Mouse (Mus musculus): ENCODE data around the gene Ssc4d. TPM values are rescaled to one million over a fixed set of nuclear protein-coding genes. Genes with fewer than 3 reads are reported as not detected.

Gene Ssc4d
- polyA plus RNA-seq, 1 experiment from 2014 or later: 2.2 TPM

DNA sequence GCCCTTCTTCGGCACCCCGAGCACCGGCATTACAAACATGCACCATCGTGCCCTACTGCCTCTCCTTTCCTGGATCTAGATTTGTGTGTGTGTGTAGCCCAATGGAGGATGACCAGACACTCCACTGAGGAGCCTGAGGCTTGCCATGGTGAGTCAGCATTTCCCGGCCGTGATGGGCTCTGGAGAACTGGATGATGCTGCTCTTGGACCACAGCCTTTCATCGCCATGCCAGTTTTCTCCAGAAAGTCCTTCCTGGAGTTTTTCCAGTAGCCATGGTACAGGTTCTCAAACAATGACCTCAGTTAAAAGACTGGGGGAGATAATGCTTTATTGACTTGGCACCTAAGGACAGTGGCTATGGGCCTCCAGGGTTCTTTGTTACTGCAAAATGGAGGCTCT, 14.4 kb downstream of the Ssc4d start:
- ATAC-seq (ENCODE audit: insufficient number of reproducible peaks, insufficient read depth, low FRiP score, low read depth): no peak
- Histone ChIP-seq H3K4me1 (ENCODE audit: control insufficient read depth, insufficient read depth, low read length) (peaks cover 20% of the 10 kb centered on the region; the same call in 1 of the 2 replicates), H3K27me3 (ENCODE audit: control insufficient read depth, insufficient read depth, low read length) (no peaks in the 10 kb centered on the region), H3K4me3 (ENCODE audit: low read depth, low read length) (no peak overlapping the region), H3K9me3 (ENCODE audit: control insufficient read depth, low read depth, low read length) (no peaks in the 10 kb centered on the region), H3K9ac (replicated peaks; ENCODE audit: low read depth, low read length) (no peak overlapping the region), H3K27ac (ENCODE audit: low read length) (no peak overlapping the region), H3K36me3 (ENCODE audit: control insufficient read depth, insufficient read depth, low read length) (no peaks in the 10 kb centered on the region), H3K4me2 (replicated peaks; ENCODE audit: low read depth, low read length) (no peak overlapping the region)
- WGBS: 90% methylated on average over 7 of the region's 7 CpGs

DNA sequence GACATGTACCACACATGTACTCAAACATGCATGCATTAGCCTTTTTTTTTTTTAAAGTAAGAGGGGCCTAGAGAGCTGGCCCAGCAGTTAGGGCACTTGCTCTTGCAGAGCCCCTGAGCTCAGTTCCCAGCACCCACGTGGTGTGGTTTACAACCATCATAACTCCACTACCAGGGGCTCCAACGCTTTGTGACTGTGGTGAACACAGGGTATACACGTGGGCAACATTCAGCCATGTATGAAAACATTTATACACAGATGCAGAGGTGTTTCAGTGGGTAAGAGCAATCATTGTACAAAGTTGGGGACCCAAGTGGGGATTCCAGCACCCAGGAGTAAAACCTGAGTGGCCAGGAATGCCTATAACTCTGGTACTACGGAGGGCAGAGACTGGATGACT, 16.0 kb downstream of the Ssc4d start:
- no peak overlapping the region for H3K4me2 ChIP-seq (replicated peaks; ENCODE audit: low read depth, low read length)

DNA sequence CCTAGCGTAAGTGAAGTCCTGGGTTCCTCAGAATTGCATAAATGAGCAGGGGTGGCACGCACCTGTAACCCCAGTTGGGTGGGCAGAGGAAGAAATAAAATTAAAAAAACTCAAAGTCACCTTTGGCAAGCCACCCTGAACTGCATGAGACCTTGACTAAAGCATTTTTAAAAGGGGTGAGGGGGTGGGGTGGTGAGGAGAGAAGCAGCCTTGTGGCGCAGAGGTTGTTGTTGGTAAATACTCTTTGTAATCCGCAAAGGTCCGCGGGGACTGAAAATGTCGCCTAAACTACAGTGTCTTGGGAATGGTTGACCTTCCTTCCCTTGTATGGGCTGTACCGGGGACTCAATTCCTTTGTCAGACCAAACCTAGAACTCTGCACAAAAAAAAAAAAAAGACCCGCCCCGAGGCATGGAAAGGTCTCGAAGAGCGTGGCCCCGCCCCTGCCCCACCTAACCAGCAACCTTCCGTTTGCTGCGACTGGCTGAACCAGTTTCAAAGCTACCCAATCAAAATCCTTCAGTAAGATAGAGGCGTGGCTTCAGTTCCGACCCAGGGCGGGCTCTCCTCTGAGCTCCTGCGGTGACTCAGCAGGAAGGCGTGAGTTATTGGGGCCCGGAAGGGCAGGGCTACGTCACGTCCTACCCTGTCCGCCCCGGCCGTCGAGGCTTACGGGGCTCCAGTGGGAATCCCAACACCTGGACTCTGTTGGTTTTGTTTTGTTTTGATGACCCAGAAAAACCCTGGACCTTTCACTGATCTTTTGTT, 16.9 kb downstream of the Ssc4d start:
- H3K4me1 ChIP-seq (ENCODE audit: control insufficient read depth, insufficient read depth, low read length): peaks cover 15% of the 10 kb centered on the region; the same call in 1 of the 2 replicates
- H3K9me3 ChIP-seq (ENCODE audit: control insufficient read depth, low read depth, low read length): no peaks in the 10 kb centered on the region
- H3K9ac ChIP-seq (replicated peaks; ENCODE audit: low read depth, low read length): no peak overlapping the region
- no peaks in the 10 kb centered on the region for H3K36me3 ChIP-seq (ENCODE audit: control insufficient read depth, insufficient read depth, low read length)
- peak; percentile 85 for ATAC-seq (ENCODE audit: insufficient number of reproducible peaks, insufficient read depth, low FRiP score, low read depth)
- H3K4me2 ChIP-seq (replicated peaks; ENCODE audit: low read depth, low read length): peak overlapping the region; percentile 48
- peak overlapping the region; percentile 25 for H3K4me3 ChIP-seq (ENCODE audit: low read depth, low read length)
- WGBS: 7% methylated on average over 28 of the region's 28 CpGs
- no peaks in the 10 kb centered on the region for H3K27me3 ChIP-seq (ENCODE audit: control insufficient read depth, insufficient read depth, low read length)
- peak overlapping the region; percentile 90 for H3K27ac ChIP-seq (ENCODE audit: low read length)

More for the DNA sequence above, 16.0 kb downstream of the Ssc4d start:
- no peak overlapping the region for H3K9ac ChIP-seq (replicated peaks; ENCODE audit: low read depth, low read length)
- no peak for ATAC-seq (ENCODE audit: insufficient number of reproducible peaks, insufficient read depth, low FRiP score, low read depth)
- H3K4me3 ChIP-seq (ENCODE audit: low read depth, low read length): peak overlapping the region; percentile 25; the same call in 1 of the 2 replicates
- no peaks in the 10 kb centered on the region for H3K27me3 ChIP-seq (ENCODE audit: control insufficient read depth, insufficient read depth, low read length)
- no peaks in the 10 kb centered on the region for H3K9me3 ChIP-seq (ENCODE audit: control insufficient read depth, low read depth, low read length)
- 93% methylated on average over 4 of the region's 4 CpGs for WGBS
- H3K36me3 ChIP-seq (ENCODE audit: control insufficient read depth, insufficient read depth, low read length): no peaks in the 10 kb centered on the region
- H3K4me1 ChIP-seq (ENCODE audit: control insufficient read depth, insufficient read depth, low read length): peaks cover 18% of the 10 kb centered on the region; the same call in 1 of the 2 replicates
- peak overlapping the region; percentile 90 for H3K27ac ChIP-seq (ENCODE audit: low read length)

DNA sequence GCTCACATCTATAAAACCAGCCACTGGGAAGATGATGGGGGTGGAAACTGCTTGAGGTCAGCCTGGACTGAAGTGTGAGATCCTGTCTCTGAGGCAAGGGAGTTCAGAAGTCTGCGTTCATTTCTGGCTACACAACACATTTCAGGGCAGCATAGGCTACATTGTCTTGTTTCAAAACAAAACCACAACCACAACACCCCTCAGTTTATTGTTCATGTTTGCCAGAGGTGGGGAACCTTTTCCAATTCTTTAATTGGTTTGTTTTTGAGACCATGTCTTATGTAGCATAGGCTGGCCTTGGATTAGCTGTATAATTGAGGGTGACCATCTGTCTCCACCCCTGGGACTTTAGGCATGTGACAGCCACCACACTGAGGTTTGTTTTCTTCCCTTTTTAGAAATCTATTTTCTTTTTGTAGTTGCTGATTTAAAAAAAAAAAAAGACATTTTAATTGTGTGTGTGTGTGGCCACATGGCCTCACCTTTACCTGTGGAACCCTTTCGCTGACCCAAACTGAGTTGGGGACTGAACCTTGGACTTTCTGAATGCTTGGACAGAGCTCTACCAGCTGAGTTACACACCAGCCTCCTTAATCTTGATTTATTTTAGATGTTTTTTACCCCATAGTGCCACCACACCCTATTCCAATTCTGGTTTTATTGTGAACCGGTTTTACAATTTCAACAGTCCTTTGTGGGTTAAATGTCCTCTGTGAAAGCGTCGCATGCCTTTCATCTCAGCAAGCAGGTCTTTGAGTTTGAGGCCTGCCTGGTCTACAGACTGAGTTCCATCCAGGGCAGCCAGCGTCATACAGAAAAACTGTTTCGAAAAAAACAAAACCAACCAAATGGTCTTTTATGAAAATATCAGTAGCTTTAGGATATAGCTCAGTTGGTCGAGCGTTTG, 17.8 kb downstream of the Ssc4d start:
- Histone ChIP-seq H3K4me1 (ENCODE audit: control insufficient read depth, insufficient read depth, low read length) (peaks cover 10% of the 10 kb centered on the region; the same call in 1 of the 2 replicates), H3K27ac (ENCODE audit: low read length) (peak overlapping the region; percentile 90), H3K36me3 (ENCODE audit: control insufficient read depth, insufficient read depth, low read length) (no peaks in the 10 kb centered on the region), H3K4me3 (ENCODE audit: low read depth, low read length) (no peak overlapping the region), H3K27me3 (ENCODE audit: control insufficient read depth, insufficient read depth, low read length) (no peaks in the 10 kb centered on the region), H3K4me2 (replicated peaks; ENCODE audit: low read depth, low read length) (peak overlapping the region; percentile 40), H3K9me3 (ENCODE audit: control insufficient read depth, low read depth, low read length) (no peaks in the 10 kb centered on the region), H3K9ac (replicated peaks; ENCODE audit: low read depth, low read length) (no peak overlapping the region)
- ATAC-seq (ENCODE audit: insufficient number of reproducible peaks, insufficient read depth, low FRiP score, low read depth): no peak
- 68% methylated on average over 9 of the region's 9 CpGs for WGBS

DNA sequence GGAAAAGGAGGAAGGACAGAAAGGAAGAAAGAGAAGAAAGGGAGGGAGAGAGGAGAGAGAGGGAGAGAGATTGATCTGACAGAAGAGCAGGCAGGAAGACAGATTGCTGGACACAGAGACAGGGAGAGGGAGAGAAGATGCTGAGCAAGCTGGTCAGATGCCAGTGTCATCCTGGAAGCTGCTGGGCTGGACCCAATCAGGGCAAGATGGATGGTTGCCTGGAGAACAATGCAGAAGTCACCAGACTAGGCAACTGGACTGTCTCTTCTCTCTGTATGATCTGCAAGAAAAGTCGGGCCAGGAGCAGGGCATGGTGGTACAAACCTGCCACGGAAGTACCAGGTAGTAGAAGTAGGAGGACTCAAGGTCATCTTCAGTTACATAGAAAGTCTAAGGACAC, 21.5 kb downstream of the Ssc4d start:
- Histone ChIP-seq H3K4me3 (ENCODE audit: low read depth, low read length) (no peak overlapping the region), H3K4me1 (ENCODE audit: control insufficient read depth, insufficient read depth, low read length) (peaks cover 6% of the 10 kb centered on the region; the same call in 1 of the 2 replicates), H3K9me3 (ENCODE audit: control insufficient read depth, low read depth, low read length) (no peaks in the 10 kb centered on the region), H3K27me3 (ENCODE audit: control insufficient read depth, insufficient read depth, low read length) (no peaks in the 10 kb centered on the region), H3K36me3 (ENCODE audit: control insufficient read depth, insufficient read depth, low read length) (no peaks in the 10 kb centered on the region), H3K4me2 (replicated peaks; ENCODE audit: low read depth, low read length) (no peak overlapping the region), H3K9ac (replicated peaks; ENCODE audit: low read depth, low read length) (no peak overlapping the region), H3K27ac (ENCODE audit: low read length) (no peak overlapping the region)
- WGBS: 90% methylated on average over 2 of the region's 2 CpGs
- ATAC-seq (ENCODE audit: insufficient number of reproducible peaks, insufficient read depth, low FRiP score, low read depth): no peak

DNA sequence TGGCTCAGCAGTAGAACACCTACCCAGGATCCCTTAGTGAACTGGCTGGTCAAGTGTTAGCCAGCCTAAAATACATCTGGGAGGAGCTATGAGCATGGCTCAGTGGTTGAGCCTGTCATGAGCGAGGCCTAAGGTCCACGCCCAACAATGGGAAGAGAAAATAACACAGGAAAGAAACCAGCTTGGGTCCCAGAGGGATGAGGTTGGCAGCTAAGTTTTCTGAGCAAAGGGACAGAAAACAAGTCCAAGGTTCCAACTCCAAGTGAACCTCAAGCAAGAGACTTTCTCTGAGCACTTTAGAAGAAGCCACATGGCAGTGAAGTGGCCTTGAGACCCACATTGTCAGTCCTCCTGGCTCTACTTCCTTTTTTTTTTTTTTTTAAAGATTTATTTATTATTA, 22.7 kb downstream of the Ssc4d start:
- H3K36me3 ChIP-seq (ENCODE audit: control insufficient read depth, insufficient read depth, low read length): no peaks in the 10 kb centered on the region
- H3K4me2 ChIP-seq (replicated peaks; ENCODE audit: low read depth, low read length): no peak overlapping the region
- H3K4me1 ChIP-seq (ENCODE audit: control insufficient read depth, insufficient read depth, low read length): peaks cover 1% of the 10 kb centered on the region; the same call in 1 of the 2 replicates
- H3K27me3 ChIP-seq (ENCODE audit: control insufficient read depth, insufficient read depth, low read length): no peaks in the 10 kb centered on the region
- H3K27ac ChIP-seq (ENCODE audit: low read length): no peak overlapping the region
- ATAC-seq (ENCODE audit: insufficient number of reproducible peaks, insufficient read depth, low FRiP score, low read depth): no peak
- 93% methylated on average over 2 of the region's 2 CpGs for WGBS
- no peak overlapping the region for H3K4me3 ChIP-seq (ENCODE audit: low read depth, low read length)
- H3K9ac ChIP-seq (replicated peaks; ENCODE audit: low read depth, low read length): no peak overlapping the region
- no peaks in the 10 kb centered on the region for H3K9me3 ChIP-seq (ENCODE audit: control insufficient read depth, low read depth, low read length)

DNA sequence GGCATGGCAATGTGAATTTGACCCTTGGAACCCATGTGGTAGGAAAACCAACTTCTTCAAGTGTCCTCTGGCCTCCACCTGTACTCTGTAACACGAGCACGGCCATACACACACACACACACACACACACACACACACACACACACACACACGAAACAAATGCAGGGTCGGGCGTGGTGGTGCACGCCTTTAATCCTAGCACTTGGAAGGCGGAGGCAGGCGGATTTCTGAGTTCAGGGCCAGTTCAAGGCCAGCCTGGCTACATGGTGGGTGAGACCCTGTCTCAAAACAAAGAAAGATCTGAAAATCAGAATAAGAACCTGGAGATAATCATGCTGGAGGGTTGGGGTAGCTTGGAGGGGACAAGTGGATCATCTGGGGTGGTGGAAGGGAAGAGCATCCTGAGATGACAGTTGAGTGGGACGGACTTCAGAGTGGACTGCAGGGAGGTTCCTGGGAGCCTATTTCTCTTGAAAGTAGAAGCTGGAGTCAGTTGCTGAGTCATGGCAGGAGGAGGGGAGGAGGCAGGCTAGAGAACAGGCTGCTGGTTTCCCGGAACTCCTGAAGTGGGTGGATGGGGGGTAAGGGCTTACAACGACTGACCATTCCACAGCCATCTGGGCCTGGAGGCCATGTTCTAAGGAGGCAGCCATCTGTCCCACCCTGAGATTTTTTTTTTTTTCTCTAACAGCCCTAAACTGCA, 23.5 kb downstream of the Ssc4d start:
- ATAC-seq (ENCODE audit: insufficient number of reproducible peaks, insufficient read depth, low FRiP score, low read depth): no peak
- Histone ChIP-seq H3K9me3 (ENCODE audit: control insufficient read depth, low read depth, low read length) (no peaks in the 10 kb centered on the region), H3K4me1 (ENCODE audit: control insufficient read depth, insufficient read depth, low read length) (peaks cover 7% of the 10 kb centered on the region), H3K36me3 (ENCODE audit: control insufficient read depth, insufficient read depth, low read length) (no peaks in the 10 kb centered on the region), H3K9ac (replicated peaks; ENCODE audit: low read depth, low read length) (no peak overlapping the region), H3K4me2 (replicated peaks; ENCODE audit: low read depth, low read length) (no peak overlapping the region), H3K27ac (ENCODE audit: low read length) (no peak overlapping the region), H3K27me3 (ENCODE audit: control insufficient read depth, insufficient read depth, low read length) (no peaks in the 10 kb centered on the region), H3K4me3 (ENCODE audit: low read depth, low read length) (no peak overlapping the region)
- 72% methylated on average over 11 of the region's 11 CpGs for WGBS

DNA sequence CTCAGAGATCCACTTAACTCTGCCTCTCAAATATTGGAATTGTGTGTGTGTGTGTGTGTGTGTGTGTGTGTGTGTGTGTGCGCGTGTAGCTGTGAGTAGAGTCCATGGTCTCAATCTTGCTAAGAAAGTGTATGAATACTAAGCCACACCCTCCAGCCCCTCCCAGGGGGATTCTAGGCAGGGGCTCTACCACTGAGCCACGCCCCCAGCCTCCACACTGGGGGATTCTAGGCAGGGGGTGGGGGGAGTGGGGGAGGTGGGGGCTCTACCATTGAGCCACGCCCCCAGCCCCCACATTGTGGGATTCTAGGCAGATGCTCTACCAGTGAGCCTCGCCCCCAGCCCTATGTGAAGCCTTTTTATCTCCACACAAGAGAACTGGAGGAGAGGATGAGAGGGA, 27.7 kb downstream of the Ssc4d start:
- H3K36me3 ChIP-seq (ENCODE audit: control insufficient read depth, insufficient read depth, low read length): no peaks in the 10 kb centered on the region
- no peak overlapping the region for H3K4me3 ChIP-seq (ENCODE audit: low read depth, low read length)
- peaks cover 7% of the 10 kb centered on the region for H3K4me1 ChIP-seq (ENCODE audit: control insufficient read depth, insufficient read depth, low read length)
- H3K9me3 ChIP-seq (ENCODE audit: control insufficient read depth, low read depth, low read length): no peaks in the 10 kb centered on the region
- WGBS: 69% methylated on average over 5 of the region's 5 CpGs
- ATAC-seq (ENCODE audit: insufficient number of reproducible peaks, insufficient read depth, low FRiP score, low read depth): no peak
- H3K27me3 ChIP-seq (ENCODE audit: control insufficient read depth, insufficient read depth, low read length): no peaks in the 10 kb centered on the region
- no peak overlapping the region for H3K9ac ChIP-seq (replicated peaks; ENCODE audit: low read depth, low read length)
- no peak overlapping the region for H3K27ac ChIP-seq (ENCODE audit: low read length)
- H3K4me2 ChIP-seq (replicated peaks; ENCODE audit: low read depth, low read length): no peak overlapping the region
